Mouse (Mus musculus): ENCODE data around the gene Nfu1. TPM values are rescaled to one million over a fixed set of nuclear protein-coding genes. Genes with fewer than 3 reads are reported as not detected.
A peak's percentile ranks its signal among the peaks of the same experiment; 100 is the strongest.

The Nfu1 gene
- polyA plus RNA-seq, 1 experiment from 2014 or later: 105 TPM

- Histone ChIP-seq H3K36me3 (peaks cover 42% of the 10 kb centered on the region), H3K4me1 (no peaks in the 10 kb centered on the region), H3K9me3 (no peaks in the 10 kb centered on the region), H3K4me3 (no peak overlapping the region), H3K27ac (no peak overlapping the region), H3K27me3 (no peaks in the 10 kb centered on the region), H3K9ac (no peak overlapping the region), H3K4me2 (no peak overlapping the region)
- ATAC-seq (ENCODE audit: insufficient number of reproducible peaks, insufficient read depth, low FRiP score, low TSS enrichment, low read depth): no peak
- 75% methylated on average over 4 of the region's 4 CpGs for WGBS
These were observed 14.8 kb upstream of the Nfu1 start for GRCm38 (mm10) chr6:86994254-86994653.

GRCm38 (mm10) chr6:86996629-86997307 is 12.3 kb upstream of the Nfu1 start:
- H3K9ac ChIP-seq: no peak overlapping the region
- no peaks in the 10 kb centered on the region for H3K27me3 ChIP-seq
- no peaks in the 10 kb centered on the region for H3K4me1 ChIP-seq
- H3K27ac ChIP-seq: no peak overlapping the region
- ATAC-seq (ENCODE audit: insufficient number of reproducible peaks, insufficient read depth, low FRiP score, low TSS enrichment, low read depth): no peak
- WGBS: 85% methylated on average over 5 of the region's 5 CpGs
- H3K4me3 ChIP-seq: no peak overlapping the region
- peaks cover 38% of the 10 kb centered on the region for H3K36me3 ChIP-seq
- no peaks in the 10 kb centered on the region for H3K9me3 ChIP-seq
- no peak overlapping the region for H3K4me2 ChIP-seq

GRCm38 (mm10) chr6:86997360-86997759 is 11.7 kb upstream of the Nfu1 start:
- Histone ChIP-seq H3K9ac (no peak overlapping the region), H3K4me3 (no peak overlapping the region), H3K27me3 (no peaks in the 10 kb centered on the region), H3K36me3 (peaks cover 38% of the 10 kb centered on the region), H3K27ac (no peak overlapping the region), H3K9me3 (no peaks in the 10 kb centered on the region), H3K4me2 (no peak overlapping the region), H3K4me1 (peaks cover 4% of the 10 kb centered on the region; the same call in 1 of the 2 replicates)
- ATAC-seq (ENCODE audit: insufficient number of reproducible peaks, insufficient read depth, low FRiP score, low TSS enrichment, low read depth): no peak
- WGBS: 93% methylated on average over 6 of the region's 6 CpGs

GRCm38 (mm10) chr6:87001995-87002394 is 7.0 kb upstream of the Nfu1 start:
- peaks cover 12% of the 10 kb centered on the region for H3K4me1 ChIP-seq
- H3K27ac ChIP-seq: peak overlapping the region; percentile 69
- H3K9ac ChIP-seq: no peak overlapping the region; the same call in 1 of the 2 replicates
- ATAC-seq (ENCODE audit: insufficient number of reproducible peaks, insufficient read depth, low FRiP score, low TSS enrichment, low read depth): no peak
- 91% methylated on average over 6 of the region's 6 CpGs for WGBS
- H3K36me3 ChIP-seq: peaks cover 18% of the 10 kb centered on the region
- H3K4me2 ChIP-seq: no peak overlapping the region
- no peaks in the 10 kb centered on the region for H3K27me3 ChIP-seq
- H3K4me3 ChIP-seq: no peak overlapping the region
- no peaks in the 10 kb centered on the region for H3K9me3 ChIP-seq

- Histone ChIP-seq H3K27ac (peak overlapping the region; percentile 69), H3K4me2 (no peak overlapping the region), H3K9ac (no peak overlapping the region; the same call in 1 of the 2 replicates)
These were observed 6.4 kb upstream of the Nfu1 start for GRCm38 (mm10) chr6:87002521-87003055.

GRCm38 (mm10) chr6:87004099-87004498 is 4.9 kb upstream of the Nfu1 start:
- WGBS: 67% methylated on average over 2 of the region's 2 CpGs
- no peaks in the 10 kb centered on the region for H3K27me3 ChIP-seq
- H3K9ac ChIP-seq: no peak overlapping the region
- H3K4me2 ChIP-seq: no peak overlapping the region
- H3K36me3 ChIP-seq: no peaks in the 10 kb centered on the region
- no peak overlapping the region for H3K4me3 ChIP-seq
- H3K9me3 ChIP-seq: no peaks in the 10 kb centered on the region
- ATAC-seq (ENCODE audit: insufficient number of reproducible peaks, insufficient read depth, low FRiP score, low TSS enrichment, low read depth): no peak
- peaks cover 12% of the 10 kb centered on the region for H3K4me1 ChIP-seq
- H3K27ac ChIP-seq: no peak overlapping the region

More at GRCm38 (mm10) chr6:87002521-87003055, 6.4 kb upstream of the Nfu1 start:
- WGBS: 51% methylated on average over 8 of the region's 8 CpGs
- peaks cover 12% of the 10 kb centered on the region for H3K4me1 ChIP-seq
- no peaks in the 10 kb centered on the region for H3K9me3 ChIP-seq
- ATAC-seq (ENCODE audit: insufficient number of reproducible peaks, insufficient read depth, low FRiP score, low TSS enrichment, low read depth): 0 out of 2 replicates have a peak, but pooled peaks have one; percentile 59
- no peaks in the 10 kb centered on the region for H3K27me3 ChIP-seq
- H3K36me3 ChIP-seq: peaks cover 12% of the 10 kb centered on the region
- H3K4me3 ChIP-seq: no peak overlapping the region

GRCm38 (mm10) chr6:87005577-87005976 is 3.5 kb upstream of the Nfu1 start:
- Histone ChIP-seq H3K27me3 (no peaks in the 10 kb centered on the region), H3K9me3 (no peaks in the 10 kb centered on the region), H3K36me3 (no peaks in the 10 kb centered on the region), H3K9ac (no peak overlapping the region), H3K27ac (no peak overlapping the region), H3K4me3 (no peak overlapping the region), H3K4me2 (no peak overlapping the region), H3K4me1 (peaks cover 16% of the 10 kb centered on the region)
- no peak for ATAC-seq (ENCODE audit: insufficient number of reproducible peaks, insufficient read depth, low FRiP score, low TSS enrichment, low read depth)

GRCm38 (mm10) chr6:87009692-87010328 is 774 bp downstream of the Nfu1 start:
- Histone ChIP-seq H3K27me3 (no peaks in the 10 kb centered on the region), H3K9me3 (no peaks in the 10 kb centered on the region), H3K9ac (peak overlapping the region; percentile 98), H3K4me1 (peaks cover 7% of the 10 kb centered on the region), H3K27ac (peak overlapping the region; percentile 82), H3K36me3 (peaks cover 19% of the 10 kb centered on the region), H3K4me2 (peak overlapping the region; percentile 65), H3K4me3 (peak overlapping the region; percentile 87)
- peak; percentile 87 for ATAC-seq (ENCODE audit: insufficient number of reproducible peaks, insufficient read depth, low FRiP score, low TSS enrichment, low read depth)
- under 1% methylated on average over 36 of the region's 36 CpGs for WGBS

GRCm38 (mm10) chr6:87016916-87017315 is 7.9 kb downstream of the Nfu1 start:
- 63% methylated on average over 4 of the region's 4 CpGs for WGBS
- no peak overlapping the region for H3K9ac ChIP-seq
- H3K4me3 ChIP-seq: no peak overlapping the region
- no peaks in the 10 kb centered on the region for H3K27me3 ChIP-seq
- ATAC-seq (ENCODE audit: insufficient number of reproducible peaks, insufficient read depth, low FRiP score, low TSS enrichment, low read depth): no peak
- peaks cover 75% of the 10 kb centered on the region for H3K36me3 ChIP-seq
- no peak overlapping the region for H3K27ac ChIP-seq
- H3K4me2 ChIP-seq: no peak overlapping the region
- H3K4me1 ChIP-seq: no peaks in the 10 kb centered on the region
- no peaks in the 10 kb centered on the region for H3K9me3 ChIP-seq

GRCm38 (mm10) chr6:87018874-87019273 is 9.8 kb downstream of the Nfu1 start:
- Histone ChIP-seq H3K27ac (no peak overlapping the region), H3K9ac (no peak overlapping the region), H3K4me1 (no peaks in the 10 kb centered on the region), H3K4me3 (no peak overlapping the region), H3K36me3 (peaks cover 77% of the 10 kb centered on the region), H3K9me3 (no peaks in the 10 kb centered on the region), H3K4me2 (no peak overlapping the region), H3K27me3 (no peaks in the 10 kb centered on the region)
- no peak for ATAC-seq (ENCODE audit: insufficient number of reproducible peaks, insufficient read depth, low FRiP score, low TSS enrichment, low read depth)
- WGBS: 91% methylated on average over 8 of the region's 8 CpGs

- peaks cover 87% of the 10 kb centered on the region for H3K36me3 ChIP-seq
- H3K4me1 ChIP-seq: no peaks in the 10 kb centered on the region
- no peaks in the 10 kb centered on the region for H3K9me3 ChIP-seq
- no peak overlapping the region for H3K27ac ChIP-seq
- 97% methylated on average over 12 of the region's 12 CpGs for WGBS
- H3K4me2 ChIP-seq: no peak overlapping the region
- H3K4me3 ChIP-seq: no peak overlapping the region
- no peak for ATAC-seq (ENCODE audit: insufficient number of reproducible peaks, insufficient read depth, low FRiP score, low TSS enrichment, low read depth)
- H3K27me3 ChIP-seq: no peaks in the 10 kb centered on the region
- no peak overlapping the region for H3K9ac ChIP-seq
These were observed 12.8 kb downstream of the Nfu1 start for GRCm38 (mm10) chr6:87021791-87022190.

GRCm38 (mm10) chr6:87026980-87027379 is 17.9 kb downstream of the Nfu1 start:
- WGBS: 81% methylated on average over 7 of the region's 7 CpGs
- H3K27ac ChIP-seq: no peak overlapping the region
- no peak overlapping the region for H3K9ac ChIP-seq
- H3K9me3 ChIP-seq: no peaks in the 10 kb centered on the region
- ATAC-seq (ENCODE audit: insufficient number of reproducible peaks, insufficient read depth, low FRiP score, low TSS enrichment, low read depth): no peak
- no peak overlapping the region for H3K4me2 ChIP-seq
- H3K36me3 ChIP-seq: peaks cover 76% of the 10 kb centered on the region
- no peaks in the 10 kb centered on the region for H3K27me3 ChIP-seq
- H3K4me1 ChIP-seq: no peaks in the 10 kb centered on the region
- H3K4me3 ChIP-seq: no peak overlapping the region
